Comparison of ENCODE assay signal across 8 mouse cellular contexts in genomic region chr4:148804137-148804779, GRCm38 (mm10). TPM values are rescaled to one million over a fixed set of nuclear protein-coding genes. Genes with fewer than 3 reads are reported as not detected.
DNase-seq lines count a peak whose midpoint lies in the region; ATAC-seq and TF ChIP-seq lines count a peak whose summit lies in the region.

Casz1 (plus strand) TSS chr4:148804429.

- H3K36me3 ChIP-seq in heart, embryonic 12.5 days = no peaks in the 10 kb centered on the region
- no peaks in the 10 kb centered on the region for H3K36me3 ChIP-seq in kidney, embryonic 16.5 days (ENCODE audit: insufficient read depth, low read length)
- no peaks in the 10 kb centered on the region for H3K36me3 ChIP-seq in limb, embryonic 14.5 days (ENCODE audit: control insufficient read depth, insufficient read depth, low read length)
- H3K36me3 ChIP-seq in myocyte (ENCODE audit: control insufficient read depth, insufficient read depth) = no peaks in the 10 kb centered on the region

- H3K79me2 ChIP-seq in myocyte (ENCODE audit: control insufficient read depth, insufficient read depth) = no peaks in the 10 kb centered on the region

- under 1% methylated on average over 68 of the region's 68 CpGs for WGBS in heart, embryonic 12.5 days
- under 1% methylated on average over 67 of the region's 68 CpGs for WGBS in kidney, embryonic 16.5 days
- 3% methylated on average over 59 of the region's 68 CpGs for WGBS in limb, embryonic 14.5 days

- 0 out of 2 replicates have a peak, but pooled peaks cover 7% of the 10 kb centered on the region for H3K27me3 ChIP-seq in heart, embryonic 12.5 days (replicated peaks)
- H3K27me3 ChIP-seq in kidney, embryonic 16.5 days (ENCODE audit: insufficient read depth, low read length) = peaks cover 27% of the 10 kb centered on the region
- peaks cover 60% of the 10 kb centered on the region for H3K27me3 ChIP-seq in limb, embryonic 14.5 days (ENCODE audit: control insufficient read depth, insufficient read depth, low read length)
- H3K27me3 ChIP-seq in myocyte (ENCODE audit: control insufficient read depth, insufficient read depth, insufficient read length) = peaks cover 30% of the 10 kb centered on the region

- no peak for TF ChIP-seq POLR2A in limb, embryonic 14.5 days (IDR thresholded peaks at IDR 0.05; ENCODE audit: borderline replicate concordance, extremely low read depth, insufficient read depth, insufficient read length)
- TF ChIP-seq POLR2A in myocyte (IDR thresholded peaks at IDR 0.05; ENCODE audit: insufficient read length, low read depth) = no peak

- DNase-seq in thymus, postnatal 14 days = peak; percentile 10
- no peak for DNase-seq in thymus, postnatal 36 days
- peak; percentile 37 for DNase-seq in fibroblast of lung, adult 2 months (ENCODE audit: low read depth)
- DNase-seq in limb, embryonic 14.5 days (ENCODE audit: low spot score) = peak; percentile 96
- DNase-seq in testis, postnatal 10 days (ENCODE audit: low spot score) = peak; percentile 96

- peak within 1 kb of the TSS; percentile 80 for H3K4me3 ChIP-seq in heart, embryonic 12.5 days
- H3K4me3 ChIP-seq in kidney, embryonic 16.5 days (ENCODE audit: low read length) = peak within 1 kb of the TSS; percentile 67
- peak within 1 kb of the TSS; percentile 54 for H3K4me3 ChIP-seq in limb, embryonic 14.5 days (replicated peaks; ENCODE audit: low read length)
- H3K4me3 ChIP-seq in myocyte = peak within 1 kb of the TSS; percentile 52

- H3K9me3 ChIP-seq in heart, embryonic 12.5 days (replicated peaks) = no peaks in the 10 kb centered on the region
- H3K9me3 ChIP-seq in kidney, embryonic 16.5 days (ENCODE audit: low read length) = no peaks in the 10 kb centered on the region
- H3K9me3 ChIP-seq in limb, embryonic 14.5 days (ENCODE audit: control insufficient read depth, low read length) = no peaks in the 10 kb centered on the region

- H3K27ac ChIP-seq in heart, embryonic 12.5 days (ENCODE audit: poor library complexity, severe bottlenecking) = peak within 1 kb of the TSS; percentile 97
- peak within 1 kb of the TSS; percentile 77 for H3K27ac ChIP-seq in kidney, embryonic 16.5 days (ENCODE audit: low read length)
- H3K27ac ChIP-seq in limb, embryonic 14.5 days (replicated peaks; ENCODE audit: low read depth, low read length) = no peak within 1 kb of the TSS

- peak; percentile 79 for ATAC-seq in heart, embryonic 12.5 days (ENCODE audit: insufficient number of reproducible peaks, low FRiP score)
- ATAC-seq in kidney, embryonic 16.5 days (ENCODE audit: low FRiP score, low TSS enrichment) = peak; percentile 80
- ATAC-seq in limb, embryonic 14.5 days (ENCODE audit: low FRiP score, low read depth) = peak; percentile 90

- peaks cover 27% of the 10 kb centered on the region for H3K4me1 ChIP-seq in heart, embryonic 12.5 days (replicated peaks)
- peaks cover 48% of the 10 kb centered on the region for H3K4me1 ChIP-seq in kidney, embryonic 16.5 days (ENCODE audit: insufficient read depth, low read length)
- H3K4me1 ChIP-seq in limb, embryonic 14.5 days (ENCODE audit: control insufficient read depth, insufficient read depth, low read length) = peaks cover 24% of the 10 kb centered on the region; the same call in 1 of the 2 replicates

- H3K9ac ChIP-seq in heart, embryonic 12.5 days = peak within 1 kb of the TSS; percentile 88
- peak within 1 kb of the TSS; percentile 78 for H3K9ac ChIP-seq in kidney, embryonic 16.5 days (replicated peaks; ENCODE audit: low read length)
- peak within 1 kb of the TSS; percentile 43 for H3K9ac ChIP-seq in limb, embryonic 14.5 days (ENCODE audit: low read depth, low read length, severe bottlenecking)

- H3K4me2 ChIP-seq in heart, embryonic 12.5 days = peak within 1 kb of the TSS; percentile 77
- H3K4me2 ChIP-seq in kidney, embryonic 16.5 days (replicated peaks; ENCODE audit: low read depth, low read length) = peak within 1 kb of the TSS; percentile 96
- H3K4me2 ChIP-seq in limb, embryonic 14.5 days (replicated peaks; ENCODE audit: low read depth, low read length, severe bottlenecking) = peak within 1 kb of the TSS; percentile 97
- H3K4me2 ChIP-seq in myocyte (ENCODE audit: low read depth) = peak within 1 kb of the TSS; percentile 74

- H3ac ChIP-seq in myocyte (ENCODE audit: control insufficient read depth, insufficient read length) = peak within 1 kb of the TSS; percentile 0

TF ChIP-seq in myocyte, 11 proteins besides CTCF, POLR2A, EP300 and RAD21:
- TF ChIP-seq E2F4 (IDR thresholded peaks at IDR 0.05; ENCODE audit: insufficient read depth) (no peak), MAX (IDR thresholded peaks at IDR 0.05; ENCODE audit: low read depth) (no peak), MYOD1 (IDR thresholded peaks at IDR 0.05; ENCODE audit: control insufficient read depth in 1 of 3, insufficient read length in 2 of 3, low read depth in 2 of 3) (peak in 1 of 3 experiments; percentile 70), USF1 (IDR thresholded peaks at IDR 0.05; ENCODE audit: low read depth) (no peak), REST (IDR thresholded peaks at IDR 0.05; ENCODE audit: insufficient read depth, insufficient read length) (no peak), TCF12 (IDR thresholded peaks at IDR 0.05; ENCODE audit: insufficient read depth, poor library complexity, severe bottlenecking) (no peak), POLR2AphosphoS2 (IDR thresholded peaks at IDR 0.05; ENCODE audit: insufficient read length, low read depth) (no peak), TCF3 (IDR thresholded peaks at IDR 0.05; ENCODE audit: insufficient read length, low read depth) (no peak), MYOG (IDR thresholded peaks at IDR 0.05; ENCODE audit: control insufficient read depth in 1 of 3, insufficient read depth in 1 of 3, insufficient read length in 2 of 3, low read depth in 2 of 3) (peak in 2 of 3 experiments; percentile 18 to 53), SRF (IDR thresholded peaks at IDR 0.05; ENCODE audit: control insufficient read depth, insufficient read length, low read depth) (no peak), CEBPB (IDR thresholded peaks at IDR 0.05; ENCODE audit: insufficient read depth, poor library complexity, severe bottlenecking) (no peak)

RNA-seq across cellular contexts. Expression of gene Casz1, which starts in this region (rescaled TPM):
- polyA plus RNA-seq in heart, embryonic 12.5 days (2016; fragmentation: Nextera tagmentation; extraction: Ambion mirVana) = 23.6 and 26.1 TPM in 2 replicates
- polyA plus RNA-seq in kidney, embryonic 16.5 days (2015; fragmentation: Nextera tagmentation; extraction: Ambion mirVana) = 5.4 and 8.8 TPM in 2 replicates
- 7.4 and 9.2 TPM in 2 replicates for polyA plus RNA-seq in limb, embryonic 14.5 days (2012; rRNA removed)
- 5.2 and 5.5 TPM in 2 replicates for polyA plus RNA-seq in limb, embryonic 14.5 days (2014; fragmentation: Nextera tagmentation; extraction: Ambion mirVana)
- 11.1 TPM for polyA plus RNA-seq in myocyte (2012; fragmentation: generic; extraction: Trizol)

Comparison
In these comparisons a context has a peak if more than half of its experiments do, and no peak if none do; other contexts are left out.
1. DNase-seq: peak in thymus, postnatal 14 days (single experiment), fibroblast of lung, adult 2 months (single experiment), limb, embryonic 14.5 days (single experiment) and testis, postnatal 10 days (single experiment); none in thymus, postnatal 36 days (0 of 2).
2. Peak in every context shown above with its lines, with median percentiles within 50 percentile points of each other: ATAC-seq, H3K4me2 ChIP-seq, H3K4me3 ChIP-seq and H3K9ac ChIP-seq.